Mouse (Mus musculus) activated CD4-positive, CD25-positive, alpha-beta regulatory T cell, adult 4 months (primary cell): Measurements from ENCODE around the gene Sp110. TPM values are rescaled to one million over a fixed set of nuclear protein-coding genes. Genes with fewer than 3 reads are reported as not detected.
"Not testable (repeated sequence)": the region's sequence is repeated elsewhere in the genome, so short reads cannot be mapped to it uniquely, and the experiment has no call there.

Experiments
- ATAC-seq: one replicate; pipeline ENCODE4 v1.8.0; 2017
- polyA plus RNA-seq, 2 experiments: library from polyadenylated mRNA; unstranded; fragments of 100-300 nt; shearing (Covaris generic); gene quantifications; one replicate each; pipeline ENCODE4 v1.2.1; 2017

Sp110 gene
- polyA plus RNA-seq, 2 experiments from 2014 or later, result 278 to 316 TPM

- not testable (repeated sequence) for ATAC-seq
Measured at GRCm38 (mm10) chr1:85546442-85546841, 52.2 kb downstream of the Sp110 start.

- not testable (repeated sequence) for ATAC-seq
Measured at GRCm38 (mm10) chr1:85543818-85544217, 54.8 kb downstream of the Sp110 start.

- not testable (repeated sequence) for ATAC-seq
Measured at GRCm38 (mm10) chr1:85528451-85529110, 70.0 kb downstream of the Sp110 start.

Other genes starting within 250 kb of the Sp110 start
- not detected for gene G530012D18Rik, start 23.1 kb downstream of the Sp110 start, polyA plus RNA-seq
- gene Sp140, start 1.6 kb upstream of the Sp110 start, polyA plus RNA-seq, result 10 to 100 TPM; 74.8 to 82.4 TPM
- gene Sp100, start 51.2 kb upstream of the Sp110 start, polyA plus RNA-seq, result 1,000 to 10,000 TPM in 1 of 2 experiments, 100 to 1,000 TPM in 1; 907 to 1,062 TPM
- gene A630001G21Rik, start 179.8 kb upstream of the Sp110 start, polyA plus RNA-seq, result 10 to 100 TPM; 36.4 to 40.2 TPM
- gene Cab39, start 194.6 kb upstream of the Sp110 start, polyA plus RNA-seq, result 10 to 100 TPM; 45.1 to 58.3 TPM